Mouse (Mus musculus) heart, postnatal 0 days (tissue): ENCODE results near the gene Ntm.

Experiments used
- CTCF ChIP-seq: IDR thresholded peaks from 2 replicates; pipeline ENCODE4 v1.5.1; 2016; ENCODE audit warnings: antibody characterized with exemption, control low read depth, low read depth
- EP300 ChIP-seq: IDR thresholded peaks from 2 replicates; pipeline ENCODE4 v1.6.1; 2016; ENCODE audit warnings: antibody characterized with exemption, low read depth

- TF ChIP-seq CTCF, result no peak
- TF ChIP-seq EP300, result no peak
Observed at GRCm38 (mm10) chr9:29428322-29428721, 534.6 kb downstream of the Ntm start.
